Mouse (Mus musculus) hindlimb bud, embryonic 11.5 days (tissue): ENCODE measurements at regions not wholly inside any gene's neighbourhood (a gene's known extent, or its start where the extent isn't known, plus 50 kb on each side); places are given as distances from the start of the nearest gene placed in this dataset.
"Not testable (repeated sequence)": the region's sequence is repeated elsewhere in the genome, so short reads cannot be mapped to it uniquely, and the experiment has no call there.

Source experiments
- DNase-seq: peaks from one replicate; pipeline ENCODE4 v3.0.0-alpha.2; 2012; ENCODE audit warnings: low read depth, low spot score; ENCODE audit errors: extremely low spot score

GRCm38 (mm10) chr10:56980821-56981220 lies 505.4 kb upstream of the Hsf2 start:
- no peak for DNase-seq

- DNase-seq, result no peak
Measured at GRCm38 (mm10) chr10:56982526-56983190, 503.5 kb upstream of the Hsf2 start.

GRCm38 (mm10) chr10:56994969-56995368 lies 491.2 kb upstream of the Hsf2 start:
- DNase-seq, result no peak

GRCm38 (mm10) chr10:57000892-57001722 lies 485.1 kb upstream of the Hsf2 start:
- DNase-seq, result no peak

- no peak for DNase-seq
Measured at GRCm38 (mm10) chr10:57001723-57002110, 484.5 kb upstream of the Hsf2 start.

GRCm38 (mm10) chr10:57037641-57038040 lies 448.5 kb upstream of the Hsf2 start:
- no peak for DNase-seq

GRCm38 (mm10) chr10:57040201-57040600 lies 446.0 kb upstream of the Hsf2 start:
- DNase-seq, result no peak

GRCm38 (mm10) chr10:57046021-57046420 lies 440.2 kb upstream of the Hsf2 start:
- DNase-seq, result no peak

GRCm38 (mm10) chr10:57046891-57047290 lies 439.3 kb upstream of the Hsf2 start:
- DNase-seq, result no peak

- DNase-seq, result no peak
Measured at GRCm38 (mm10) chr10:57047719-57048118, 438.5 kb upstream of the Hsf2 start.

GRCm38 (mm10) chr10:57053375-57053774 lies 432.8 kb upstream of the Hsf2 start:
- DNase-seq, result not testable (repeated sequence)

- DNase-seq, result no peak
Measured at GRCm38 (mm10) chr10:57090131-57090530, 396.1 kb upstream of the Hsf2 start.

GRCm38 (mm10) chr10:57095920-57096319 lies 390.3 kb upstream of the Hsf2 start:
- no peak for DNase-seq

GRCm38 (mm10) chr10:57113359-57113758 lies 372.8 kb upstream of the Hsf2 start:
- no peak for DNase-seq

GRCm38 (mm10) chr10:57114696-57115271 lies 371.4 kb upstream of the Hsf2 start:
- DNase-seq, result no peak

- DNase-seq, result no peak
Measured at GRCm38 (mm10) chr10:57121514-57121913, 364.7 kb upstream of the Hsf2 start.

GRCm38 (mm10) chr10:57127185-57127584 lies 359.0 kb upstream of the Hsf2 start:
- no peak for DNase-seq

- DNase-seq, result no peak
Measured at GRCm38 (mm10) chr10:57156426-57156825, 329.8 kb upstream of the Hsf2 start.

- DNase-seq, result no peak
Measured at GRCm38 (mm10) chr10:57156912-57157311, 329.3 kb upstream of the Hsf2 start.

- no peak for DNase-seq
Measured at GRCm38 (mm10) chr10:57160546-57160945, 325.6 kb upstream of the Hsf2 start.

GRCm38 (mm10) chr10:57163359-57163758 lies 322.8 kb upstream of the Hsf2 start:
- DNase-seq, result no peak

- DNase-seq, result peak; percentile 22
Measured at GRCm38 (mm10) chr10:57183560-57183959, 302.6 kb upstream of the Hsf2 start.
